Mouse (Mus musculus) neutrophil, adult 59 days (primary cell): ENCODE results near the gene Foxf1. TPM values are rescaled to one million over a fixed set of nuclear protein-coding genes. Genes with fewer than 3 reads are reported as not detected.

Experiments
- total RNA-seq, 2 experiments: library from RNA; stranded (reverse); gene quantifications; 1 replicate in 1 of 2; 2 replicates in 1 of 2; pipeline ENCODE4 v1.2.4; 2023

Gene Foxf1
- not detected for total RNA-seq

DNA sequence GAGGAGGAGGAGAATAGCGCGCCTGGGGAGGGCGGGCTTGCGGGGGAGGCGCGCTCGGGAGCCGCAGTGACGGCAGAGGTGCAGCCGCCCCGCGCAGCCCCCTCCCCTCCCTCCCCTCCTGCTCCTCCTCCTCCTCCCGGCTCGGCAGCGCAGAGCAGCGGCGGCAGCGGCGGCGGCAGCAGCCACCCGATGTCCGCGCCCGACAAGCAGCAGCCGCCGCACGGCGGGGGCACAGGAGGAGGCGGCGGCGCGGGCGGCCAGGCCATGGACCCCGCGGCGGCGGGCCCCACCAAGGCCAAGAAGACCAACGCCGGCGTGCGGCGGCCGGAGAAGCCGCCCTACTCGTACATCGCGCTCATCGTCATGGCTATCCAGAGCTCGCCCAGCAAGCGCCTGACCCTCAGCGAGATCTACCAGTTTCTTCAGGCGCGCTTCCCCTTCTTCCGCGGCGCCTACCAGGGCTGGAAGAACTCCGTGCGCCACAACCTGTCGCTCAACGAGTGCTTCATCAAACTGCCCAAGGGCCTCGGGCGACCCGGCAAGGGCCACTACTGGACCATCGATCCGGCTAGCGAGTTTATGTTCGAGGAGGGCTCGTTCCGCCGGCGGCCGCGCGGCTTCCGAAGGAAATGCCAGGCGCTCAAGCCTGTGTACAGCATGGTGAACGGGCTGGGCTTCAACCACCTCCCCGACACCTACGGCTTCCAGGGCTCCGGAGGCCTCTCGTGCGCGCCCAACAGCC is at the start of gene Foxf1:
Gene Foxf1 (plus strand): TSS at position 177 of the 742 bp plus-strand sequence.

DNA sequence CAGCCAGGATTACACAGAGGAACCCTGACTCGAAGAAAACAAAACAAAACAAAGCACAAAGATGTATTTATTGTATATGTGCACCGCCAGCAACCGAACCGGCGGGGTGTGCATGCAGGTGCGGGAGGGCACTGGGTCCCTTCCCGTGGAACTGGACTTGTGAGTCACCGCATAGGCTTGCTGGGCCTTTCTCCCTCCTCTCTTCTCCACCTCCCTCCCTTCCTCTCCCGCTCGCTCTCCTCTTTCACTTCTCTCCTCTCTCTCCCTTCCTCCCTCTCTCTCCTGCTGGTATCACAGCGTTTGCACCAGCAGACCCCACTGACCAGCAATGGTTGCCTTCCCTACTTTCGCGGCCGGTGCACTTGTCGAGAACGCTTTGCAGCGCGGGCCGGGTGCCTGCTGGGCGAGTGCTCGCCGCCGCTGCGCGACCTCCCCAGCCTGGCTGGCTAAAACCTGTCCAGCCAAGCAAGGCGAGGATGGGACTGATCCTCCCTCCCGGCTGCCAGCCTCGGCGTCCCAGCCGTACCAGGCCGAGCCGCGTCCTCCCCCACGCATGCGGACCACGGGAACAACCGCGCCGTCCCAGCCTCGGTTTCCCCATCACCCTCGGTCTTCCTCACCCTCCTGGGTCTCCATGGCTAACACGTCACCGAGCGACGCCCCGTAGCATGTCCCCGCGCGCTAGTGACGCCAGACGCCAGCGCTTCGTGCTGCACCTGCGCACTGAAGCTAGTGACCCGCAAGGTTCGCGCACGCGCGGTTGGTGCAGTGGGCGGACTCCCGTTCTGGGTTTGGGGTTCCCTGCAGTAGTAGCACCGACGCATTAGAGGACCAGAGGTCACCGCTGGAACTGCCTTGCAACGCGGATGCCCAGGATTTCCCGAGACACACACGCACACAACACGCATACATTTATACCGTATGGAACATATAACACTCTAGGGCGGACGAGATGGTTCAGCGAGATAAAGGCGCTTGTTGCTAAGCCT is 23.8 kb downstream of the Foxf1 start, which contains the start of gene Mthfsd:
Gene Mthfsd (minus strand): TSS at position 725 of the 989 bp plus-strand sequence.

DNA sequence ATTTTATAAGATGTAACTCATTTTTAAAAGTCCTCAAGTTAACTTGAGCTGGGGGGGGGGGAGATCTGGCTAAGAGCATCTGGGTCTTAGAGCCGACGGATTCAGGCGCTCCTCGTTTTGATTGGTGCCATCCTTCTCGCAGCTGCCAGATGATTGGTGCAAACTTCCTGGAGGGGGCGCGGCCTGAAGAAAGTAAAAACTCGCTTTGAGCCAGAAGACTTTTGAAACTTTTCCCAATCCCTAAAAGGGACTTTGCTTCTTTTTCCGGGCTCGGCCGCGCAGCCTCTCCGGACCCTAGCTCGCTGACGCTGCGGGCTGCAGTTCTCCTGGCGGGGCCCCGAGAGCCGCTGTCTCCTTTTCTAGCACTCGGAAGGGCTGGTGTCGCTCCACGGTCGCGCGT is 31.8 kb downstream of the Foxf1 start, which contains the start of gene Foxc2:
Gene Foxc2 (plus strand): TSS at position 224 of the 400 bp plus-strand sequence.

GRCm38 (mm10) chr8:121127756-121128375 is 43.7 kb downstream of the Foxf1 start, which contains the start of gene Foxl1:
Gene Foxl1 (plus strand): TSS chr8:121127940.

Other genes with a start within 250 kb of the Foxf1 start
- gene Mthfsd, start 24.0 kb downstream of the Foxf1 start, total RNA-seq: 10 to 100 TPM; 12.2 to 12.9 TPM
- gene Foxc2, start 31.8 kb downstream of the Foxf1 start, total RNA-seq: not detected
- gene Foxl1, start 43.6 kb downstream of the Foxf1 start, total RNA-seq: not detected